Mouse (Mus musculus) yolk sac, embryonic 10.5 days (tissue): ENCODE measurements at regions not wholly inside any gene's neighbourhood (a gene's known extent, or its start where the extent isn't known, plus 50 kb on each side); places are given as distances from the start of the nearest gene placed in this dataset.
"Not testable (repeated sequence)": the region's sequence is repeated elsewhere in the genome, so short reads cannot be mapped to it uniquely, and the experiment has no call there.

Experiments used
- DNase-seq: peaks from one replicate; pipeline ENCODE4 v3.0.0-alpha.2; 2017; ENCODE audit warnings: low spot score

- DNase-seq: no peak
Observed at GRCm38 (mm10) chr9:9606322-9606721, 367.4 kb upstream of the Arhgap42 start.

- DNase-seq: no peak
Observed at GRCm38 (mm10) chr9:9591263-9591662, 352.4 kb upstream of the Arhgap42 start.

GRCm38 (mm10) chr9:9583011-9583605 lies 344.2 kb upstream of the Arhgap42 start:
- DNase-seq: no peak

- DNase-seq: no peak
Observed at GRCm38 (mm10) chr9:9582301-9583010, 343.6 kb upstream of the Arhgap42 start.

- DNase-seq: no peak
Observed at GRCm38 (mm10) chr9:9568040-9568649, 329.2 kb upstream of the Arhgap42 start.

GRCm38 (mm10) chr9:9564551-9564950 lies 325.6 kb upstream of the Arhgap42 start:
- no peak for DNase-seq

- DNase-seq: no peak
Observed at GRCm38 (mm10) chr9:9548657-9549056, 309.8 kb upstream of the Arhgap42 start.

- DNase-seq: no peak
Observed at GRCm38 (mm10) chr9:9547570-9547969, 308.7 kb upstream of the Arhgap42 start.

GRCm38 (mm10) chr9:9547121-9547520 lies 308.2 kb upstream of the Arhgap42 start:
- DNase-seq: no peak

GRCm38 (mm10) chr9:9500345-9500744 lies 261.4 kb upstream of the Arhgap42 start:
- no peak for DNase-seq

GRCm38 (mm10) chr9:9493594-9494182 lies 254.8 kb upstream of the Arhgap42 start:
- DNase-seq: no peak

GRCm38 (mm10) chr9:9477145-9477544 lies 238.2 kb upstream of the Arhgap42 start:
- DNase-seq: no peak

- DNase-seq: no peak
Observed at GRCm38 (mm10) chr9:9475009-9475744, 236.3 kb upstream of the Arhgap42 start.

- no peak for DNase-seq
Observed at GRCm38 (mm10) chr9:9444213-9444612, 205.3 kb upstream of the Arhgap42 start.

- no peak for DNase-seq
Observed at GRCm38 (mm10) chr9:9420326-9420725, 181.4 kb upstream of the Arhgap42 start.

- no peak for DNase-seq
Observed at GRCm38 (mm10) chr9:9412460-9413181, 173.7 kb upstream of the Arhgap42 start.

GRCm38 (mm10) chr9:9394190-9394589 lies 155.3 kb upstream of the Arhgap42 start:
- DNase-seq: not testable (repeated sequence)

GRCm38 (mm10) chr9:9376650-9377189 lies 137.8 kb upstream of the Arhgap42 start:
- no peak for DNase-seq

GRCm38 (mm10) chr9:9375304-9375904 lies 136.5 kb upstream of the Arhgap42 start:
- DNase-seq: no peak

GRCm38 (mm10) chr9:9372594-9372993 lies 133.7 kb upstream of the Arhgap42 start:
- DNase-seq: no peak

GRCm38 (mm10) chr9:9368731-9369130 lies 129.8 kb upstream of the Arhgap42 start:
- DNase-seq: no peak
